Mouse (Mus musculus) kidney, embryonic 16.5 days (tissue): ENCODE data around the gene Tysnd1. TPM values are rescaled to one million over a fixed set of nuclear protein-coding genes. Genes with fewer than 3 reads are reported as not detected.

Experiments
- ATAC-seq: fragments of 200-750 bp; cut with Nextera tagmentation; 2 replicates; pipeline ENCODE4 v1.8.0; 2017; ENCODE audit warnings: moderate TSS enrichment; ENCODE audit not compliant: low FRiP score, low TSS enrichment
- H3K27ac ChIP-seq: fragments of 300-500 bp; sonication (generic); 2 replicates; pipeline ENCODE4 v1.5.1; 2014; ENCODE audit warnings: low read length
- H3K27me3 ChIP-seq: fragments of 300-500 bp; sonication (generic); 2 replicates; pipeline ENCODE4 v1.6.1; 2014; ENCODE audit warnings: low read length, control low read depth, mixed read lengths; ENCODE audit not compliant: insufficient read depth
- H3K36me3 ChIP-seq: fragments of 300-500 bp; sonication (generic); 2 replicates; pipeline ENCODE4 v1.6.1; 2014; ENCODE audit warnings: low read length, control low read depth, mixed read lengths; ENCODE audit not compliant: insufficient read depth
- H3K4me1 ChIP-seq: fragments of 300-500 bp; sonication (generic); 2 replicates; pipeline ENCODE4 v1.6.1; 2014; ENCODE audit warnings: low read length, control low read depth, mixed read lengths; ENCODE audit not compliant: insufficient read depth
- H3K4me2 ChIP-seq: fragments of 300-500 bp; sonication (generic); replicated peaks from 2 replicates; pipeline ENCODE4 v1.6.1; 2014; ENCODE audit warnings: low read depth, low read length
- H3K4me3 ChIP-seq: fragments of 300-500 bp; sonication (generic); 2 replicates; pipeline ENCODE4 v1.5.1; 2014; ENCODE audit warnings: mild to moderate bottlenecking, low read length
- H3K9ac ChIP-seq: fragments of 300-500 bp; sonication (generic); replicated peaks from 2 replicates; pipeline ENCODE4 v1.6.1; 2014; ENCODE audit warnings: low read length
- H3K9me3 ChIP-seq: fragments of 300-500 bp; sonication (generic); 2 replicates; pipeline ENCODE4 v1.6.1; 2016; ENCODE audit warnings: low read length, control low read depth
- WGBS: fragments of 180-500 bp; shearing (Covaris S2); extraction: QIAGEN DNeasy Blood & Tissue Kit; methylation state at CpG from one replicate; pipeline ENCODE4 v1.1.7; 2014; 5-methylcytosine and 5-hydroxymethylcytosine counted together
- polyA plus RNA-seq: library from polyadenylated mRNA; unstranded; fragments of >200 nt; fragmentation: Nextera tagmentation; extraction: Ambion mirVana; gene quantifications from 2 replicates; pipeline ENCODE4 v1.2.1, GENCODE M21; 2015

Gene Tysnd1
- polyA plus RNA-seq, 1 experiment from 2014 or later = 37.0 TPM

DNA sequence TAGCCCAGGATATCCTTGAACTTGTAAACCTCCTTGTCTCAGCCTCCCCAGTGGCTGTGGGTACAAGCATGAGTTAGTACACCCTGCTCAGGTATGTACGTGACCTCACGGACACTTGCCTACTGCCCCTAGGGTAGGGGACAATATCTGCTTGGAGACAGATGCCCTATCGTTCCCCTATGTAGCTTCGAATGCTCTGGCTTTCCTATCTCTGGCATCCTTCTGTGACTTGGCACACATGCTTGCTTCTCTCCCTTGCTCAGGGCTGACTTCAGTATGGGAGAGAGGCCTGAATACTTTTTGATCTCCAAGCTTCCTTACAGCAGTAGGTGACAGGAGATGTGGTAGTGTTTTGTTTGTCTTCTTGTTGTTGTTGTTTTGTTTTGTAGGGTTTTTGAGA, 18.8 kb downstream of the Tysnd1 start:
- Histone ChIP-seq H3K9me3 (no peaks in the 10 kb centered on the region), H3K4me1 (peaks cover 10% of the 10 kb centered on the region), H3K4me2 (no peak overlapping the region), H3K27ac (no peak overlapping the region), H3K27me3 (no peaks in the 10 kb centered on the region), H3K4me3 (no peak overlapping the region), H3K9ac (no peak overlapping the region), H3K36me3 (no peaks in the 10 kb centered on the region)
- WGBS = over 99% methylated on average over 4 of the region's 4 CpGs
- no peak for ATAC-seq

DNA sequence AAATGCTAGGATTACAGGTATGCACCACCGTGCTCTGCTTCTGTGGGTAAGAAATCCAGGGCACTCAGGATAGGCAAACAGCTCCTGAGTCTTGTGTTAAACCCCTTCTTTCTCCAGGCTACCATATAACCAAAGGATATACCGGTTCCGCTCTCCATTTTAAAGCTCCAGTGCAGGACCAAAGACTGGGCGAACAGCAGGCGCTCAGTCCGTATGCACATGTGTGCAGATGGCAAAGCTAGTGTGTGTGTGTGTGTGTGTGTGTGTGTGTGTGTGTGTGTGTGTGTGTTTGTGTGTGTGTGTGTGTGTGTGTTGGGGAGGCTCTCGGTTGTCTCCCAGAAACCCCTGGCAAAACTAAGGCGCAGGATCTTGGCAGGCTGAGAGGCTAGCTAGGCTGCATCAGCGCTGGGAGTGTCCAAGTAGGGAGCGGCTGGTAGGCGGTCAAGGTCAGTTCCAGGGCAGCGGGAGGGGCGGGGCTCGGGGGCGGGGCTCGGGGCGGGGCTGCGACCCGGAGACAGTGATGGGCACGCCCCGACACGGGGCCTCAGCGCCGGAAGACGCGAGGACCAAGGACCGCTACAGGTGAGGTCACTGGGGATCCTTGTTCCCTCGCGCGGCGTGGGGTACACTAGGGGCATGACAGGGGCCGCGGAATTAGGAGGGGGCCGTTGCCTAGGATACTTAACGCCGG, 19.6 kb downstream of the Tysnd1 start, which contains the start of gene Aifm2:
Gene Aifm2, plus strand, starts transcription at position 493 of the 691 bp plus-strand sequence.
- Histone ChIP-seq H3K4me2 (peak within 1 kb of the TSS; percentile 93), H3K4me1 (peaks cover 10% of the 10 kb centered on the region), H3K9me3 (no peaks in the 10 kb centered on the region), H3K4me3 (peak within 1 kb of the TSS; percentile 67), H3K27me3 (no peaks in the 10 kb centered on the region), H3K27ac (0 out of 2 replicates have a peak within 1 kb of the TSS, but pooled peaks have one; percentile 60), H3K9ac (peak within 1 kb of the TSS; percentile 72), H3K36me3 (no peaks in the 10 kb centered on the region)
- WGBS = 11% methylated on average over 36 of the region's 36 CpGs
- ATAC-seq = peak; percentile 93

DNA sequence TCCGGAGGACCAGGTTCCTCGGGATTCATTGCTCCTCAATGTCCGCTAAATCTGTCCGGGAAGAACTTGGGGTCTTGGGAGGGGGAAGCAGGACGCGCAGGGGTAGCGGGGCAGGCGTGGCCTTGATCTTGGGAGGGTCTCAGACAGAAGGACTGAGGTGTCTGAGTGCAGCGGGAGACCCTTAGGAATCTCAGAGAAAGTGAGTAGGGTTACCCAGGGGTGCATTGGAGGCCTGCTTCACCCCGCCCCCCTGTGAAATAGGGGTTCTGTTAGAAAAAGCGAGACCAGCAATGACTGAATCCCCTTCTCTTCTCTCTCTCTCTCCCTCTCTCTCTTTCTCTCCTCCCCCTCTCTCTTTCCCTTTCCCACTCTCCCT, 20.1 kb downstream of the Tysnd1 start:
- H3K36me3 ChIP-seq = no peaks in the 10 kb centered on the region
- H3K4me2 ChIP-seq = peak overlapping the region; percentile 93
- no peak overlapping the region for H3K27ac ChIP-seq
- H3K4me1 ChIP-seq = peaks cover 10% of the 10 kb centered on the region
- no peaks in the 10 kb centered on the region for H3K27me3 ChIP-seq
- WGBS = 2% methylated on average over 11 of the region's 11 CpGs
- peak overlapping the region; percentile 67 for H3K4me3 ChIP-seq
- no peak for ATAC-seq
- H3K9ac ChIP-seq = peak overlapping the region; percentile 72
- no peaks in the 10 kb centered on the region for H3K9me3 ChIP-seq

DNA sequence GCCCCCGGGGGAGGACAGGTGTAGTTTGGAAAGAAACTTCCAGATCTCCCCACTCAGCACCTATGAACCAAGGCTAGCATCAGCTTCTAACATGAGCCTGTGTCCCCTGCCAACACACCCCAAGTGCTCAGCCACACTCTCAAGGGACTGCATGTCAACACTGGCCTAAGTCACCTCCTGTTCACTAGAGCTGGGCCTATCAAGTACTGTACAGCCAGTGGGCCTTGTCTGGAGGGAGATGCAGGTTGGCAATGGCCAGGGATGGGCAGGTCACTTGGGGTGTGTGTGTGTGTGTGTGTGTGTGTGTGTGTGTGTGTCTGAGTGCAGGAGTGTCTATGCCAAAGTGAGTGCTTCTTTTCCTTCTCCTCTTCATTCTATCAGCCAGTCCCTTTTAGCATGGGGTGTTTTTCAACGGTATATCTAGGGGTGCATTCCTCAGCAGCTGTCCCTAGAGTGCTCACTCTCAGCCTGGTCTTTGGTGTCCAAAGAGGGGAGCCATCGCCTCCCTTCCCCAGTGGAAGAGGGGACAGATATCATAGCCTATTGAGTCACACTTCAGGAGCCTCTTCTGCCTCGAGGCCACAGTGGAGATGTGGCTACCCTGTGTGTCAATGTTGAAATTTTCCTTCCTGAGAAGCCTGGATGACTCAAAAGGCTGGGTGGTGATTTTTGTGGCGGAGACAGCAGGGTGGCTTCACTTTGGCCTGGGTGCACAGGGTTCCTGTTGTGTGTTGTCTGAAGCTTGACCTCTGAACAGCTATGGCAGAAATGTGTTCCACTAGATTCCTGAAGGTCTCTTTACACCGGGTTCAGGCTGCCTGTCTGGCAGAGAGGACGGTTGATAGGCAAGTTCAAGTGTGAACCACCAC, 20.9 kb downstream of the Tysnd1 start:
- Histone ChIP-seq H3K27ac (no peak overlapping the region), H3K9me3 (no peaks in the 10 kb centered on the region), H3K27me3 (no peaks in the 10 kb centered on the region), H3K4me3 (peak overlapping the region; percentile 67), H3K36me3 (no peaks in the 10 kb centered on the region), H3K9ac (peak overlapping the region; percentile 72; the same call in 1 of the 2 replicates), H3K4me1 (peaks cover 10% of the 10 kb centered on the region), H3K4me2 (peak overlapping the region; percentile 93)
- 73% methylated on average over 7 of the region's 7 CpGs for WGBS
- no peak for ATAC-seq

DNA sequence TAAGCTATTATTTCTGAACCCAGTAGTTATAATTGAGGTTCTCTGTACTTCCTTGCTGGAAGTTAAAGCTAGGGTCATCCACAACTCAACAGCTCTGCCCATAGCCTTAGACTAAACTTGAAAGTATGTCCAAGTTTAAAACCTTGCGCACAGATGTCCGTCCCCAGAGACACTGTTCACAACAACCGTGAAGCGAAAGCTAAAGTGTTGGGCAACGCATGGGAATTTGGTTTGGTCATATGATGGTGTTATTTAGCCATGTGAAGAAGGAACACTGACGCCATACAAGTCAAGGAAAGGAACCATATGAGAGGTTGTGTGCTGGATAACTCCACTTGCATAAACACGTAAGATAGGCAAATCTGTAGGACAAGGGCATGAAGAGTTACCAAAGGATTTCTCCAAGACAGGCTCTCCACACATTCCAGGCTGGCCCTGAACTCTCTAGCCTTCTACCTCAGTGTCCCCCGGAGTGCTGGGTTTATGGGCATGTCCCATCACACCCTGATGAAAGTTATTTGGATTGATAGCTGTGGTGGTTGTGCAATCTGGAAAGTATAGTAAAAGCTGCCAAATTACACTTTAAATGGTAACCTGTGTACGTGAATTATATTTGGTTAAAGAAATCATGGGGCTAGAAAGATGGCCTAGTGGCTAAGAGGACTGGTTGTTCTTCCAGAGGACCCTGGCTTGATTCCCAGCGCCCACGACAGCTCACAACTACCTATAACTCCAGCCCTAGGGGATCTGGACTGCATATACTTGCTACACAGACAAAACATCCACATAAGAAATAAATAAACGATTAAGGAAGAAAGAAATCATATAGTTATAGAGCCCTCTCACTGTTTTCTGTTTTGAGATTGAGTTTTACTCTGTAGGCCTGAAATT, 22.3 kb downstream of the Tysnd1 start:
- Histone ChIP-seq H3K36me3 (no peaks in the 10 kb centered on the region), H3K4me3 (no peak overlapping the region), H3K27me3 (no peaks in the 10 kb centered on the region), H3K27ac (no peak overlapping the region), H3K9ac (no peak overlapping the region), H3K9me3 (no peaks in the 10 kb centered on the region), H3K4me2 (no peak overlapping the region), H3K4me1 (peaks cover 10% of the 10 kb centered on the region)
- WGBS = 90% methylated on average over 12 of the region's 12 CpGs
- no peak for ATAC-seq

DNA sequence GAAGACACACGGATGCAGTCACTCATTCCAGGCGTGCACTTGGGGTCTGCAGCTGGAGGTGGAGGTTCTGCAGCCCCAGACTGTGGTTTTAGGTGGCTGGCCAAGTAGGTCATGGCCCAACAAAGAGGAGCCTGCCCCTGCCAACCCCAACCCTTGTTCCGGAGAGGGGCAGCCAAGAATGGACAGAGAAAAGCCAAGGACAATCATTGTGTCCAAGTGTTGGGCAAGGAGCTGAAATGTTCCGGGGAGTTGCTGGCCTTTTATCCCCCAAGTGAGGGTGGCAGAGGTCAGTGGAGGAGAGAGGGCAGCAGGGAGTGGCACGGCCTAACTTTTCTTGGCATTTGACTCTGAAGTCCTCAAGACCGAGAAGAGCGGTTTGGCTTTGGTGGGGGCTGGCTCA, 25.0 kb downstream of the Tysnd1 start:
- 81% methylated on average over 7 of the region's 7 CpGs for WGBS
- Histone ChIP-seq H3K27me3 (no peaks in the 10 kb centered on the region), H3K4me2 (no peak overlapping the region), H3K4me1 (peaks cover 7% of the 10 kb centered on the region), H3K27ac (no peak overlapping the region), H3K9me3 (no peaks in the 10 kb centered on the region), H3K4me3 (no peak overlapping the region), H3K9ac (no peak overlapping the region), H3K36me3 (no peaks in the 10 kb centered on the region)
- ATAC-seq = no peak

DNA sequence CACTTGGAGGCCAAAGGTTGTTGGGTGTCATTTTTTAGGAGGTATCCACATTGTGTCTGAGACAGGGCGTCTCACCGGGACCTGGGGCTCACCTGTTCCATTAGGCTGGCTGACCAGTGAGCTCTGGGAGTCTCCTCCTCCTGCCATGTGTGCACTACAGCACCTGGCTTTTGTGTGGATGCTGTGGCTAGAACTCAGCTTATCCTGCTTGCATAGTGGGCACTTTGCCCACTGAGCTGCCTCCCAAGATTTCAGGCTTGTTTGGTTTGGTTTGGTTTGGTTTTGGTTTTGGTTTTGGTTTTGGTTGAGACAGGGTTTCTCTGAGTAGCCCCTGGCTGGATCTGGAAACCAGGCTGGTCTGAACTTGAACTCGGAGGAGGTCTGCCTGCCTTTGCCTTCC, 26.9 kb downstream of the Tysnd1 start:
- Histone ChIP-seq H3K27ac (no peak overlapping the region), H3K4me2 (no peak overlapping the region), H3K4me1 (no peaks in the 10 kb centered on the region), H3K4me3 (no peak overlapping the region), H3K27me3 (no peaks in the 10 kb centered on the region), H3K36me3 (no peaks in the 10 kb centered on the region), H3K9me3 (no peaks in the 10 kb centered on the region), H3K9ac (no peak overlapping the region)
- ATAC-seq = no peak
- WGBS = 85% methylated on average over 3 of the region's 3 CpGs

GRCm38 (mm10) chr10:61723271-61723670, 28.0 kb downstream of the Tysnd1 start:
- Histone ChIP-seq H3K4me2 (no peak overlapping the region), H3K9ac (no peak overlapping the region), H3K9me3 (no peaks in the 10 kb centered on the region), H3K4me3 (no peak overlapping the region), H3K36me3 (0 out of 2 replicates have a peak, but pooled peaks cover 6% of the 10 kb centered on the region), H3K27me3 (no peaks in the 10 kb centered on the region), H3K27ac (no peak overlapping the region), H3K4me1 (no peaks in the 10 kb centered on the region)
- no peak for ATAC-seq
- WGBS = 63% methylated on average over 6 of the region's 6 CpGs

GRCm38 (mm10) chr10:61729181-61729580, 33.9 kb downstream of the Tysnd1 start:
- peaks cover 6% of the 10 kb centered on the region; the same call in 1 of the 2 replicates for H3K4me1 ChIP-seq
- no peak overlapping the region for H3K27ac ChIP-seq
- peaks cover 12% of the 10 kb centered on the region; the same call in 1 of the 2 replicates for H3K36me3 ChIP-seq
- H3K9ac ChIP-seq = no peak overlapping the region
- H3K9me3 ChIP-seq = no peaks in the 10 kb centered on the region
- WGBS = 37% methylated on average over 11 of the region's 11 CpGs
- no peak for ATAC-seq
- H3K27me3 ChIP-seq = no peaks in the 10 kb centered on the region
- H3K4me3 ChIP-seq = no peak overlapping the region
- H3K4me2 ChIP-seq = no peak overlapping the region
